Mouse (Mus musculus): ENCODE results near the gene Msantd2.

DNA sequence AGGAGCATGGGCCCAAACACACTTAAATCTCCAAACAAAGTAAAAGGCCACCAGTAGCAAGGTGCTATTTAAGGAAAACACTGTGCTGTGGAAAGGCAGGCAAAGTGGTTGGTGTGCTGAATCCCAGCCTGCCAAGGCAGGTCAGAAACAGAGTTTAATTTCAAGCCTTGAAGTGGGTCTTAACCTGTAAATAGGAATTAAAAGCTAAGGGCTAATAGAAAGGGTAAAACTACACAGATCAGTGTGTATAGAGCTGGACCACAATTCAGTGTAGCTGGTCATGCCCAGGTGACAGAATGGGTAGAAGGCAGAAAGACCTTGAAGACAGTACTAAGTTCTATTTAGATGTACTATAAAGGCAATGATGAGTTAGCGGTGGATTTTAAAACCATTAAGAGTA, 32.0 kb upstream of the Msantd2 start:
- TF ChIP-seq POLR2A (IDR thresholded peaks at IDR 0.05; ENCODE audit: extremely low read depth, insufficient read depth, low read length) (no peak), CTCF (IDR thresholded peaks at IDR 0.05; ENCODE audit: low read depth, low read length) (no peak)

All from liver, adult 2 months (tissue).